Mouse (Mus musculus) erythroblast, embryonic 14.5 days (primary cell): Measurements from ENCODE around the gene Irf3.

Experiments
- GATA1 ChIP-seq: IDR thresholded peaks from 2 replicates; pipeline ENCODE4 v1.6.1; 2012; ENCODE audit warnings: low read length, inconsistent platforms, mixed read lengths
- TAL1 ChIP-seq: IDR thresholded peaks from 3 replicates; pipeline ENCODE4 v1.6.1; 2012; ENCODE audit warnings: low read length, inconsistent platforms, mixed read lengths

DNA sequence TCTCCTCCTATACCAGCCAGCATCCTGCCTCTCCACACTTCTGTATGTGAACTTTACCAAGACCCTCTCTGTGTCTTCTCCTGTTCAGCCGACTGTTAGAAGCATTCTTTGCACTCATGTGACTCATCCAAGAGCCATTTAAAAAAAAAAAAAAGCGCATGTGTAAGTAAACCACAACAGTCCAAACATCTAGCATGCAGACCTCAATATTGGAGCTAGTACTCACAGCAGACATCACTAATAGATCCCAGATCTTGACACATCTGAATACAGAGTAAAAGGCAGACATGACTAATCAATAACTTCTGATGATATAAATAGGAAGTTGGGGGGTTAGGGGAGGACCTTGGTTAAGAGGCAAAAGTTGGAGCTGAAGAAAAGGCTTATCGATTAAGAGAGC lies 38.2 kb downstream of the Irf3 start:
- TF ChIP-seq TAL1 (no peak), GATA1 (no peak)
